Mouse (Mus musculus) spleen, adult 2 months (tissue): Measurements from ENCODE around the gene Cmtm8.

Experiments used
- CTCF ChIP-seq: fragments of 200-500 bp; IDR thresholded peaks from 2 replicates; pipeline ENCODE4 v1.5.1; 2011; ENCODE audit warnings: mild to moderate bottlenecking, inconsistent platforms; ENCODE audit not compliant: insufficient read depth, insufficient read length, insufficient replicate concordance; ENCODE audit errors: extremely low read depth
- POLR2A ChIP-seq: fragments of 200-500 bp; IDR thresholded peaks from 2 replicates; pipeline ENCODE4 v1.6.1; 2011; ENCODE audit warnings: low read depth, low read length, inconsistent platforms

- TF ChIP-seq POLR2A = no peak
- no peak for TF ChIP-seq CTCF
Measured at GRCm38 (mm10) chr9:114774629-114775028, 69.3 kb downstream of the Cmtm8 start.
